Mouse (Mus musculus): Measurements from ENCODE around the gene Yif1a.

Gene Yif1a

GRCm38 (mm10) chr19:5087884-5088728 is at the start of gene Yif1a:
Gene Yif1a, plus strand, starts transcription at chr19:5088538.
- DNase-seq (ENCODE audit: low read depth, low spot score) = peak; percentile 98

GRCm38 (mm10) chr19:5038709-5039156 is 49.6 kb upstream of the Yif1a start, which contains the start of the genes B4gat1 and AC124502.3:
Gene B4gat1, plus strand, starts transcription at chr19:5038826.
Gene AC124502.3, plus strand, starts transcription at chr19:5038891.
- DNase-seq (ENCODE audit: low read depth, low spot score) = peak; percentile 90

GRCm38 (mm10) chr19:5039301-5040114 is 48.8 kb upstream of the Yif1a start:
- no peak for DNase-seq (ENCODE audit: low read depth, low spot score)

DNA sequence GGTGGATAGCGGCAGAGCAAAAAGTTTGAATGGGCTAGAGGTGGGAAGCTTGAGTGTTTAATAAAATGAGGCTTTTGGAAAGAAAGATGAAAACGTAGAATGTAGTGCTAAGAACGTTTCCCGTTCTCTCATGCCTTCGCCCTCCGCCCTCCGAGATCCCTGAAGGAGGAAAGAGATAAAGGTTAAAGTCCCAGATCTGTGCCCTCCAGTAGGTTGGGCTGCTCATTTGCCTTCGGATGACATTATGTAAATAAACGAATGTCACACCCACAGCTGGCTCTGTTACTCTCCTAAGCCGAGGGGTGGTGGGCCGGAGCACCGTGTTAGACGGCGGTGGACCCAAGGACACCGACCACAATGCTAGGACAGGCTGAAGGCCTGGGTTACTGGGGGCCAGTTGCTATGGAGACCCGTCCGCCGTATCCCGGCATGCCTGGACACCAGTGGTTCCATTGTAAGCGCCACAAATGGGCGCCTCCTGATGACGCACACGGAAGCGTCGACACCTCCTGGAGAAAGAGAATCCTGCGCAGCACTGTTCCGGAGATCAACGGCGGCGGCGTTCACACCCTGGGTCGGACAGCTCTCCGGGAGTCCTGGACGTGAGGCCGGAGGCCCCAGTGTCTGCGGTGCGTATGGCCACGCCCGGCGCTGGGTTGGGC is 47.3 kb upstream of the Yif1a start, which contains the start of gene Brms1:
Gene Brms1, plus strand, starts transcription at position 493 of the 662 bp plus-strand sequence.
- DNase-seq (ENCODE audit: low read depth, low spot score) = peak; percentile 87

GRCm38 (mm10) chr19:5041588-5041987 is 46.8 kb upstream of the Yif1a start:
- DNase-seq (ENCODE audit: low read depth, low spot score) = no peak

DNA sequence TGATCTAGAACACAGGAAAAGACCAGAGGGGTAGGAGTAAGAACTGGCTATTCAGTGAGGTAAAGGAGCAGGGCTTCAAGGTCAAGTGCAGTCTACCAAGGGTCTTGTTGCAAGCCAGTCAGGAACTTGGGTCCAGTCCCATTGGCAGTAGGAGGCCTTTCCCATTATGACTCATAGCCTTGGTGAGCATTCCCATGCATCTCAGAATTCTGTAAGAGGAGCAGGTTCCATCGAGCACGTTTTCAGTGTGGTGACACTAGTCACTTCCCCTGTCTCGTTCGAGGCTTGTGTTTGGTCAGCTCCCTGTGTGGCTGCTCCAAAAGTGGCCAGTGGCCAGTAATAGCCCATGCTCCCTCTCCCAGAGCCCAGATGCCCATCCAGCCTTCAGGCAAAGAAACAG is 42.8 kb upstream of the Yif1a start:
- DNase-seq (ENCODE audit: low read depth, low spot score) = no peak

- no peak for DNase-seq (ENCODE audit: low read depth, low spot score)
These were observed 39.9 kb upstream of the Yif1a start for GRCm38 (mm10) chr19:5048138-5049056.

DNA sequence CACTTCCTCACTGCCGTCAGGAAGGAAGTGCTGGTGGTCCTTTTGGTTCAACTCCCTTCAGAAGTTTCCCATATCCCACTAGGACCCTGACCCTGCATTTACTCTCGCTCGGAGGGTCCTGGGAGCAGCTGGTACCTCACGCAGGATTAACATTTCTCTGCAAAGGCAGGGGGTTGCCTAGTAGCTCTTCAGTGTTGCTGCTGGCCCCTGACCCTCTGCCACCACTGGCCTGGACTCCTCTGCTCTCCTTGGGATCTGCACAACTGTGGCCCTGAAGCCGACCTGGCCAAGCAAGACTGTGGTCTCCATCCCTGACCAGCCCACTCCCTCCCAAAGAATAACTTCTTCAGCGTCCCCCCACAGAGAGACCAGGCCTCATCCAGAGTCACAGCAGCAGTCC is 39.0 kb upstream of the Yif1a start:
- no peak for DNase-seq (ENCODE audit: low read depth, low spot score)

DNA sequence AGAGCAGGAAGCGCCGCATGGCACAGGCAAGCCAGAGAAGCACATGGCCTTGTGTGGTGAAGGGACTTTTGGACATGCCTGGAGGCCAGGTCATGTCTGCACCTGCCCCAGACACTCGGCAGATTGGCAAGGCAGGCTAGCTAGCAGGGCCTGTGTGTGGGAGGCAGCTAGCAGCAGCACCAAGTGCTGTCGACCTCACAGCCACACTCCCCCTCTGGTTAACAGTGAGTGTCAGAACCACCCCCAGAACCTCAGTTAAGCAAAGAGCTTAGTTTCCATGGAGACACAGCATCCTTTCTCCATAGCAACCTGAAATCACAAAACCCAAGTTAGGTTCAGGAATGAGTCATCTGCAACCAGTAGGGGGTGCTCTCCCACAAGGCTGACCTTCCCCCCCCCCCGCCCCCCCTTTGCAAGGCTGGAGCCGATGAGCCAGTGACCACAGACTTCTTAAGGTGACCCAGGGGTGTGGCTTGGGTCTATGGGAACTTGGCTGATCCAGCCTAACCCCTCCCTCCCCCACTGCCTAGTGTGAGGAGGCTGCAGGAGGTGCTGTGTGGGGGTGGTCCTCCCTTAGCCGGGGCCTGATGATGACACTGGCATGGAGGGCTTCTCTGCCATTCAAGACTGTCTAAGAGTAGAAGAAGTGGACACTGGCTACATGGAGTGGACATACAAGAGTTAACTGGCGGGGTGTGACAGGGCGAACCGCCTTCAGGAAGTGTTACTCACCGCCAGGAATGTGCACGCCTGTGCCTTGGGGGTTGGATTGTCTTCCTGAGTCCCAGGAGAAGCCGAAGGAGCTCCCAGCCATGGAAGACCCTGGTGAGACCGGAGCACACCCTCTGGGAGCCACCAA is 38.1 kb upstream of the Yif1a start, which contains the start of gene Rin1:
Gene Rin1, plus strand, starts transcription at position 435 of the 859 bp plus-strand sequence.
- no peak for DNase-seq (ENCODE audit: low read depth, low spot score)

- DNase-seq (ENCODE audit: low read depth, low spot score) = no peak
These were observed 37.3 kb upstream of the Yif1a start for GRCm38 (mm10) chr19:5051031-5051430.

DNA sequence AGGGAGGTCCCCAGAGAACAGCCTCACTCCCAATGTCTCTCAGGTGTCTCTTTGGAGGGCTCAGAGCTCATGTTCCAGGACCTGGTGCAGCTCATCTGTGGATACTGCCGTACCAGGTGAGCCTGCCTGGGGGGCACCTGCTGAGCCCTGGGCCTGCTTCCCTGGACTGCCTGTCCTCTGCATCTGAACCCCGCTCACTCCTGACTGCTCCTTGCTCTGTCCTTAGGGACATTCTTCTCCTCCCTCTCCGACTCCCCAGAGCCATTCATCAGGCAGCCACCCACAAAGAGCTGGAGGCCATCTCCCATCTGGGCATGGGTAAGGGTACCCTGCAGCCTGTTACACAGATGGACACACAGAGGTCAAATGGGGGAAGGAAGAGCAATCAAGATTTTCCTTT is 36.8 kb upstream of the Yif1a start:
- DNase-seq (ENCODE audit: low read depth, low spot score) = no peak

GRCm38 (mm10) chr19:5052166-5052822 is 36.0 kb upstream of the Yif1a start:
- no peak for DNase-seq (ENCODE audit: low read depth, low spot score)

GRCm38 (mm10) chr19:5052853-5053252 is 35.5 kb upstream of the Yif1a start:
- no peak for DNase-seq (ENCODE audit: low read depth, low spot score)

DNA sequence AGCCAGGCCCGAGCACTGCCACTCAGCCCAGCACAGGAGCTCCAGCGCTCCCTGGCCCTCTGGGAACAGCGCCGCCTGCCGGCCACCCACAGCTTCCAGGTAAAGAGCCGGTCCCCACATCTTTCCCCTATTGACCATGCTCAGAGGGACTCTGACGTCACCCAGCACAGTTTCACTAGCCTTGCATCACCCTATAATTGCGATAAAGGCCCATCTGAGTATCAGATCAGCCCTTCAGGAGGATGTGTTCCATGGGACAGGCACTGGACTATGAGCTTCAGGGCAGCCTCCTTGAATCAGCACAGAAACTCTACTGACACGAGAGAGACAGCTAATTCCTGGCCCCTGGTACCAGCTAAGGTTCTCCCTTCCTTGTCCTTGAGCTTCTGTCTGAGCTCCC is 34.4 kb upstream of the Yif1a start:
- DNase-seq (ENCODE audit: low read depth, low spot score) = no peak

DNA sequence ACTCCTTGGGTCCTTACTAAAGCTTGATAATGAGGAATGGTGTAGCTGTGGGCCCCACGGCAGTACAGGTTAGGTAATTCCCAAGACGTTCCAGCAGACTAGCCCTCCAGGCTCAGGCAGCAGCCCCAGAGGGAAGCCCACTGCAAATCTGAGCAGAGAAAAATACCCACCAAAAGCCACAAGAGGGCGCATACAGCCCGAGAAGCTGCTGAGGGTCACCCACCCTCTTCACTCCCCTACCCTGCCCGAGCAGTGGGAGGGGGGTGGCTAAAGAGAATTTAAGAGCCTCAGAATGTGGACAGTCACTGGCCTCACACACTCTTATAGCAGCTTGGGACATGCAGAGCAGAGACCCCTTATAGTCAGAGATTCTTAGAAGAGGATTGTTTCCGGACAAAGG is 32.1 kb upstream of the Yif1a start:
- DNase-seq (ENCODE audit: low read depth, low spot score) = no peak

- no peak for DNase-seq (ENCODE audit: low read depth, low spot score)
These were observed 30.2 kb upstream of the Yif1a start for GRCm38 (mm10) chr19:5057876-5058775.

DNA sequence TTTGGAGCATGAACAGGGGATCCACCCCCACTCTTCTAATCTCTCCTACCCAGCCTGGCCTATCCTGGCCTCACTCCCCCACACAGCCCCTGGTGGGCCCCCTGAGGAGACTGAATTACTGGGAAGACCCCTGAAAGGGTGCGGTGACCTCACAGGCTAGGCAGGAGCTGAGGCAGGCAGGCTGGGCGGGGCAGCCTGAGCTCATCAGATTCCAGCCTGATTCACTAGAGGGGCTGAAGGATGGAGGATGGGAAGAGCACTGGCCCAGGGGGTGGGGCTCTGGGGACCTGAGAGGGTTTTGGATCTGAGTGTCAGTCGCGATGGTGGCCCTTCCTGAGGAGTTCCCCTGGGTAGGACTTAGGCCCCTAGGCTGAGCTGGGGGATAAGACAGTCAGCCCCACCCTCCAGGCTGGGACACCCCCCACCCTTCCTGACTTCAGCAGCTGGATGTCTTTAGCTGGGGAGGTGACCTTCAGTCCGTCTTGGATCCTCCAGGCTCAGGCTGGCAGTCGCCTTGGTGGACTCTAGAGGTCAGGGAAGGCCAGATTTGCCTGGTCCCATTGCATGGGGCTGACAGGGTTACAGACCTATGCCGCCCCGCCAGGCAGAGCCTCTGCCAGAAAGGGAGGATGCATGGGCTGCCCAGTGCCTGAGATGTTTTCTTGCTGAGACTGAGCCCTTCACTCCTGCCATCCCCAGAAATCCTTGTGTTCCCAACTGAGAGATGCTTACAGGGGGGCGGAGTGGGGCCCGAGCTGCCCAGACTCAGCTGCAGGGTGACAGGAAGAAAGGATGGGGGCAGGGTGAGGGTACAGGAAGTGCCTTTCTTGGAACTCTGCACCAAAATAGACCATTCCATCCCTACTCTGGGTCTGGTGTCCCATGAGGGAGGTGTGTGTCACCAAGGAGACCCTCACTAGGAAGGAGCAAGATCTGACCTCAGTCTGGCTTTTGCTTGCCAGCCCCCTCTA is 29.3 kb upstream of the Yif1a start:
- DNase-seq (ENCODE audit: low read depth, low spot score) = no peak
